In genomic region chr2:38953152-38953883, GRCm38 (mm10) we compare ENCODE assay signal across 9 mouse cellular contexts. TPM values are rescaled to one million over a fixed set of nuclear protein-coding genes. Genes with fewer than 3 reads are reported as not detected.
A peak's percentile ranks its signal among the peaks of the same experiment; 100 is the strongest.
DNase-seq lines count a peak whose midpoint lies in the region; ATAC-seq lines count a peak whose summit lies in the region.
"Had no signal": no experiment of that assay in that cellular context is flagged by ENCODE, and none has a peak within 500 bp of the region (broad histone marks: within the 10 kb centered on the region; RNA-seq: fewer than 3 reads in every experiment).

No protein-coding gene starts in this region.

- no peaks in the 10 kb centered on the region for H3K4me1 ChIP-seq in midbrain, embryonic 10.5 days

- no peaks in the 10 kb centered on the region for H3K36me3 ChIP-seq in midbrain, embryonic 10.5 days

- intact Hi-C loops in left cerebral cortex, postnatal 10 days (cut with DNase I) = no loop called here

- ATAC-seq in erythroblast, adult 5-6 weeks (replicated peaks; ENCODE audit: low FRiP score, poor library complexity, severe bottlenecking) = no peak

- no peak overlapping the region for H3K27ac ChIP-seq in midbrain, embryonic 10.5 days (replicated peaks)
- H3K27ac ChIP-seq: kidney, postnatal 0 days had no signal

- no peaks in the 10 kb centered on the region for H3K27me3 ChIP-seq in midbrain, embryonic 10.5 days (ENCODE audit: low read depth, poor library complexity, severe bottlenecking)

- H3K9me3 ChIP-seq in midbrain, embryonic 10.5 days (replicated peaks) = no peaks in the 10 kb centered on the region

- no peak overlapping the region for H3K4me3 ChIP-seq in midbrain, embryonic 10.5 days

- WGBS in midbrain, embryonic 10.5 days = 81% methylated on average over 5 of the region's 5 CpGs

- peak; percentile 64 for DNase-seq in layer of hippocampus, adult 11-12 months (ENCODE audit: low spot score)
- no peak for DNase-seq in layer of hippocampus, adult 9-10 months (ENCODE audit: low spot score)
- DNase-seq in brain, adult 2 months (ENCODE audit: low read depth, low spot score) = peak; percentile 61
- DNase-seq in heart, adult 8-10 months (ENCODE audit: low spot score) = peak; percentile 76
- DNase-seq in left cerebral cortex, postnatal 10 days (ENCODE audit: extremely low spot score in 1 of 2, low spot score in 2 of 2) = peak; percentile 60 to 66
- DNase-seq in c-Kit-positive CD71-positive TER-119-positive erythroid progenitor cells, embryonic 14.5 days (ENCODE audit: low spot score) = no peak
- DNase-seq in midbrain, embryonic 10.5 days (ENCODE audit: low spot score) = no peak

RNA-seq across cellular contexts. Expression of gene Olfml2a, which starts 21.5 kb away (rescaled TPM):
- 1 to 10 TPM; 3.2 to 3.9 (median 3.6) TPM for total RNA-seq in heart, adult 8-10 months (2022)
- 1 to 10 TPM; 3.8 to 3.9 TPM for total RNA-seq in left cerebral cortex, postnatal 10 days (2021)
- 1.5 and 2.0 TPM in 2 replicates for polyA plus RNA-seq in midbrain, embryonic 10.5 days (2016; fragmentation: Nextera tagmentation; extraction: Ambion mirVana)
- total RNA-seq in erythroblast, adult 5-6 weeks (2015; ENCODE audit: low replicate concordance) = 0.58 TPM in 1 of 2 replicates, not detected in the other
- 0.09 TPM in 1 of 2 replicates, not detected in the other for total RNA-seq in erythroblast, adult 5-6 weeks (2017; ENCODE audit: low replicate concordance)

RNA-seq across cellular contexts. Expression of gene Nr6a1, which starts 25.8 kb away (rescaled TPM):
- 1 to 10 TPM; 1.2 to 2.2 (median 1.9) TPM for total RNA-seq in heart, adult 8-10 months (2022)
- 1 to 10 TPM; 5.3 to 5.8 TPM for total RNA-seq in left cerebral cortex, postnatal 10 days (2021)
- 5.8 and 11.9 TPM in 2 replicates for polyA plus RNA-seq in midbrain, embryonic 10.5 days (2016; fragmentation: Nextera tagmentation; extraction: Ambion mirVana)
- not detected in 2 replicates for total RNA-seq in erythroblast, adult 5-6 weeks (2015; ENCODE audit: low replicate concordance)
- 0.94 and 5.6 TPM in 2 replicates for total RNA-seq in erythroblast, adult 5-6 weeks (2017; ENCODE audit: low replicate concordance)

RNA-seq across cellular contexts. Expression of gene Wdr38, which starts 44.0 kb away (rescaled TPM):
- total RNA-seq in heart, adult 8-10 months (2022) = under 1 TPM; 0.09 to 0.22 (median 0.13) TPM
- under 1 TPM; 0.32 to 0.55 TPM for total RNA-seq in left cerebral cortex, postnatal 10 days (2021)
- polyA plus RNA-seq in midbrain, embryonic 10.5 days (2016; fragmentation: Nextera tagmentation; extraction: Ambion mirVana) = 1.9 and 2.2 TPM in 2 replicates
- 0.19 TPM in 1 of 2 replicates, not detected in the other for total RNA-seq in erythroblast, adult 5-6 weeks (2015; ENCODE audit: low replicate concordance)
- not detected in 2 replicates for total RNA-seq in erythroblast, adult 5-6 weeks (2017; ENCODE audit: low replicate concordance)

RNA-seq across cellular contexts. Expression of gene Arpc5l, which starts 51.8 kb away (rescaled TPM):
- total RNA-seq in heart, adult 8-10 months (2022) = 100 to 1,000 TPM in 3 of 4 experiments, 10 to 100 TPM in 1; 90.3 to 125 (median 106) TPM
- total RNA-seq in left cerebral cortex, postnatal 10 days (2021) = 100 to 1,000 TPM in 1 of 2 experiments, 10 to 100 TPM in 1; 93.1 to 103 TPM
- polyA plus RNA-seq in midbrain, embryonic 10.5 days (2016; fragmentation: Nextera tagmentation; extraction: Ambion mirVana) = 135 and 138 TPM in 2 replicates
- total RNA-seq in erythroblast, adult 5-6 weeks (2015; ENCODE audit: low replicate concordance) = 25.6 and 27.8 TPM in 2 replicates
- 13.5 and 14.1 TPM in 2 replicates for total RNA-seq in erythroblast, adult 5-6 weeks (2017; ENCODE audit: low replicate concordance)

RNA-seq across cellular contexts. Expression of gene Rpl35, which starts 52.1 kb away (rescaled TPM):
- total RNA-seq in heart, adult 8-10 months (2022) = 100 to 1,000 TPM; 299 to 346 (median 322) TPM
- total RNA-seq in left cerebral cortex, postnatal 10 days (2021) = 100 to 1,000 TPM; 326 to 336 TPM
- polyA plus RNA-seq in midbrain, embryonic 10.5 days (2016; fragmentation: Nextera tagmentation; extraction: Ambion mirVana) = 837 and 1,005 TPM in 2 replicates
- total RNA-seq in erythroblast, adult 5-6 weeks (2015; ENCODE audit: low replicate concordance) = 144 and 170 TPM in 2 replicates
- total RNA-seq in erythroblast, adult 5-6 weeks (2017; ENCODE audit: low replicate concordance) = 142 and 181 TPM in 2 replicates

Comparison
In these comparisons a context has a peak if more than half of its experiments do, and no peak if none do; other contexts are left out.
1. DNase-seq: peak in layer of hippocampus, adult 11-12 months (single experiment), brain, adult 2 months (single experiment), heart, adult 8-10 months (single experiment) and left cerebral cortex, postnatal 10 days (2 of 2); none in layer of hippocampus, adult 9-10 months (single experiment), c-Kit-positive CD71-positive TER-119-positive erythroid progenitor cells, embryonic 14.5 days (single experiment) and midbrain, embryonic 10.5 days (single experiment).